Mouse (Mus musculus): Measurements from ENCODE around the gene Atf7ip2. TPM values are rescaled to one million over a fixed set of nuclear protein-coding genes. Genes with fewer than 3 reads are reported as not detected.
A peak's percentile ranks its signal among the peaks of the same experiment; 100 is the strongest.
"Not testable (repeated sequence)": the region's sequence is repeated elsewhere in the genome, so short reads cannot be mapped to it uniquely, and the experiment has no call there.

Gene Atf7ip2
- 0.66 and 1.2 TPM in 2 replicates for polyA plus RNA-seq (2014; fragmentation: Nextera tagmentation; extraction: Ambion mirVana)

DNA sequence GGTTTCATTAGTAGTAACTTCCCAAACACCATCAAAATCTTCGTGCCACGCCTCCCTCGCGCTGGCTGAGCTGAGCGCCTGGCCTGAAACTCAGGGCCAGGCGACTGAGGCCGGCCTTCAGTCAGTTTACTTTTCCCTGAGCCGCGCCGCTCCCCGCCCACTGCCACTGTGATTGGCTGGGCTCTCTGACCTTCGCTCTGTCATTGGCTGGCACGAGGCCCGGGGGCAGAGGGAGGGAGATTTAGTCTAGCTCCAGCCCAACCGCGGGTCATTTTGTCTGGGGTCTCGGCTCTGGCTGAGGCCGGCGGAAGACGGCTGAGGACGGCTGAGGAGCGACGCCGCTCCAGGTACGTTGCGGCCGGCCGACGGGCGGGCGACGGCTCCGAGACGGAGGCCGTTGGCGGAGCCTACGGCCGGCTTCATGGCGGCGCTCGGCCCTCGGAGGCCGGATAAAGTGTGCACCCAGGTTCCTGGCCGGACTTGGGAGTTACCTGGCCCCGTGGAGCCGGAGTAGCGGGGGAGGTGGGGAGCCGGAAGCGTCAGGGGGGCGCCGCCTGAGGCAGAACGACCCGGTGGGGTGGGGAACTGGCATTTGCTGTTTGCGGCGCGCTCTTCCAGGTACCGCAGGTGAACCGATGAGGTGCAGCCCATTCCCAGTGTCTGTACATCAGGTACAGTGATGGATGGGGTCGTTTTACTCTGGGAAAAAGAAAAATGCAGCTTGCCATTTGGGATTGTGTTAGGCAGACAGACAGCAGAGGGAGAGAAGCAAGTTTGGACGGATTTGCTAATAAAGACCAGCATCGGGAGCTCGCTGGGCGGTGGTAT lies at the start of gene Atf7ip2:
Atf7ip2 (plus strand) TSS at position 34 of the 828 bp plus-strand sequence.
- Histone ChIP-seq H3K4me1 (ENCODE audit: control insufficient read depth, insufficient read depth, low read length) (no peaks in the 10 kb centered on the region), H3K27ac (ENCODE audit: low read depth, low read length) (no peak within 1 kb of the TSS), H3K36me3 (ENCODE audit: control insufficient read depth, insufficient read depth, low read length) (no peaks in the 10 kb centered on the region), H3K9me3 (ENCODE audit: control insufficient read depth, low read length) (no peaks in the 10 kb centered on the region), H3K27me3 (ENCODE audit: control insufficient read depth, insufficient read depth, low read length) (no peaks in the 10 kb centered on the region), H3K4me3 (ENCODE audit: low read depth, low read length) (peak within 1 kb of the TSS; percentile 43), H3K9ac (ENCODE audit: low read length) (peak within 1 kb of the TSS; percentile 57), H3K4me2 (peak within 1 kb of the TSS; percentile 87)
- ATAC-seq (ENCODE audit: low FRiP score) (peak; percentile 100), DNase-seq (ENCODE audit: low spot score, missing footprints) (peak; percentile 97)
- under 1% methylated on average over 63 of the region's 63 CpGs for WGBS

GRCm38 (mm10) chr16:10143166-10143565 lies 49.3 kb upstream of the Atf7ip2 start:
- DNase-seq (ENCODE audit: low spot score, missing footprints) (no peak), ATAC-seq (ENCODE audit: low FRiP score) (no peak)

GRCm38 (mm10) chr16:10147401-10147800 lies 45.1 kb upstream of the Atf7ip2 start:
- H3K27me3 ChIP-seq (ENCODE audit: control insufficient read depth, insufficient read depth, low read length): no peaks in the 10 kb centered on the region

More at GRCm38 (mm10) chr16:10143166-10143565, 49.3 kb upstream of the Atf7ip2 start:
- Histone ChIP-seq H3K9me3 (ENCODE audit: control insufficient read depth, low read length) (no peaks in the 10 kb centered on the region), H3K27ac (ENCODE audit: low read depth, low read length) (no peak overlapping the region), H3K4me1 (ENCODE audit: control insufficient read depth, insufficient read depth, low read length) (no peaks in the 10 kb centered on the region), H3K27me3 (ENCODE audit: control insufficient read depth, insufficient read depth, low read length) (no peaks in the 10 kb centered on the region), H3K4me2 (no peak overlapping the region), H3K9ac (ENCODE audit: low read length) (no peak overlapping the region), H3K4me3 (ENCODE audit: low read depth, low read length) (no peak overlapping the region), H3K36me3 (ENCODE audit: control insufficient read depth, insufficient read depth, low read length) (no peaks in the 10 kb centered on the region)
- WGBS: 92% methylated on average over 2 of the region's 2 CpGs

DNA sequence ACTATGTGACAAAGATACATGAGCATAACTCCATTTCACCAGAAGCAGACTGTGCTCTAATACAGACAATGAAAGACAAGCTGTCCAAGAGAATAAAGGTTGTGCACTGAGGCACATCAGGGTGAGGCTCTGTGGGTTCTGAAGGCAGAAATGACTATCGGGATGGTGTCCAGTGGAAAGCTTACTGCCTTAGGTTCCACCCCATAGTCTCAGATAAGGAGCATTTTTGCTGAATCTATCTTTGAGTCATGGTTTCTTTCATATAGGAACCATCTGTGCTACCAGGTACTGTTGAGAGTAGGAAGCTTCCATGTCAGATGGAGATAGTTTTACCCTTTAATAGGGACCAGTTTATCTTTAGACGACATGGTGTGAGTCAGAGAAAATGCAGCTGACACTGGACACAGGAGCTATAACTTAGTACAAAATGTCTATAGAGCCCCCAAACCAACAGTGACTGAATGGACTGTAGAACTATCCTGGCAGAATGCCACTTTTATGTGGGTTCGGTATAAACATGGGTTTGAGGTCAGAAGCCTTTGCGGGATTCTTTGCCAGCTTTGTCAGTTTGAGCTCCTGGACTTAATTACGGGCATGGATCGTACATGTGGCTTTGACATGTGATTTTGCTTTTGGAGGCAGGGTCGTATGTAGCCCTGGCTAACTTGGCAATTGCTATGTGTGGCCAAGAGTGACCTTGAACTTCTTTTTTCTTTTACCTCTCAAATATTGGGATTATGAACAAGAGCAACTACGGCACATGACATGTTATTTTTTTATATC lies 23.2 kb upstream of the Atf7ip2 start:
- ATAC-seq (ENCODE audit: low FRiP score) (no peak), DNase-seq (ENCODE audit: low spot score, missing footprints) (no peak)
- Histone ChIP-seq H3K9me3 (ENCODE audit: control insufficient read depth, low read length) (no peaks in the 10 kb centered on the region), H3K4me1 (ENCODE audit: control insufficient read depth, insufficient read depth, low read length) (no peaks in the 10 kb centered on the region), H3K27me3 (ENCODE audit: control insufficient read depth, insufficient read depth, low read length) (no peaks in the 10 kb centered on the region), H3K4me3 (ENCODE audit: low read depth, low read length) (no peak overlapping the region), H3K36me3 (ENCODE audit: control insufficient read depth, insufficient read depth, low read length) (no peaks in the 10 kb centered on the region), H3K4me2 (no peak overlapping the region), H3K27ac (ENCODE audit: low read depth, low read length) (no peak overlapping the region), H3K9ac (ENCODE audit: low read length) (no peak overlapping the region)
- WGBS: 92% methylated on average over 8 of the region's 8 CpGs

More at GRCm38 (mm10) chr16:10147401-10147800, 45.1 kb upstream of the Atf7ip2 start:
- Histone ChIP-seq H3K4me1 (ENCODE audit: control insufficient read depth, insufficient read depth, low read length) (no peaks in the 10 kb centered on the region), H3K4me3 (ENCODE audit: low read depth, low read length) (no peak overlapping the region), H3K36me3 (ENCODE audit: control insufficient read depth, insufficient read depth, low read length) (no peaks in the 10 kb centered on the region), H3K27ac (ENCODE audit: low read depth, low read length) (no peak overlapping the region), H3K9me3 (ENCODE audit: control insufficient read depth, low read length) (no peaks in the 10 kb centered on the region), H3K9ac (ENCODE audit: low read length) (no peak overlapping the region), H3K4me2 (no peak overlapping the region)
- ATAC-seq (ENCODE audit: low FRiP score): no peak
- no peak for DNase-seq (ENCODE audit: low spot score, missing footprints)
- 95% methylated on average over 5 of the region's 5 CpGs for WGBS

DNA sequence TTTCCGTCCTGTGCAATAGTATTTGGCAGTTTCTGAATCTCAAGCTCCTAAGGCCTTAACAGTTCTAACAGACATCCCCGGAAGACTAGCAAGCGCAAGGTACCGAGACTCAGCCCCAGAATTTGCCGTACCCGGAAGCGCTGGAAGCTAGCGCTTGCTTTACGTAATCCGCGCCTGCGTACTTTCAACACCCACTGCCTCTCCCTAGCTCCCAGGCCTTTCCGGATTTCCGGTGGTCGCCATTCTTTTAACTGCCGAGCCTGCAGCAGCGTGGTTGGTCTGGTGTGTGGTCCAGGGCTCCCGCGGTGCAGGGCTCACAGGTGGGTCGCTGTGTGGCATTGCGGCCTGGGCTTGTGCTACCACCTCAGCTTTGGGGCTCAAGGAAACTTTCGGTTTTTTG lies 22.5 kb upstream of the Atf7ip2 start, which contains the start of gene Rpl39l:
Rpl39l (plus strand) TSS at position 222 of the 400 bp plus-strand sequence.
- H3K36me3 ChIP-seq (ENCODE audit: control insufficient read depth, insufficient read depth, low read length): no peaks in the 10 kb centered on the region
- no peak within 1 kb of the TSS for H3K27ac ChIP-seq (ENCODE audit: low read depth, low read length)
- no peaks in the 10 kb centered on the region for H3K4me1 ChIP-seq (ENCODE audit: control insufficient read depth, insufficient read depth, low read length)
- no peak for DNase-seq (ENCODE audit: low spot score, missing footprints)
- no peak within 1 kb of the TSS for H3K4me3 ChIP-seq (ENCODE audit: low read depth, low read length)
- no peaks in the 10 kb centered on the region for H3K9me3 ChIP-seq (ENCODE audit: control insufficient read depth, low read length)
- no peak for ATAC-seq (ENCODE audit: low FRiP score)
- no peak within 1 kb of the TSS for H3K4me2 ChIP-seq
- WGBS: 81% methylated on average over 22 of the region's 22 CpGs
- no peak within 1 kb of the TSS for H3K9ac ChIP-seq (ENCODE audit: low read length)
- H3K27me3 ChIP-seq (ENCODE audit: control insufficient read depth, insufficient read depth, low read length): no peaks in the 10 kb centered on the region

- H3K27ac ChIP-seq (ENCODE audit: low read depth, low read length): no peak overlapping the region
- H3K27me3 ChIP-seq (ENCODE audit: control insufficient read depth, insufficient read depth, low read length): no peaks in the 10 kb centered on the region
- no peaks in the 10 kb centered on the region for H3K36me3 ChIP-seq (ENCODE audit: control insufficient read depth, insufficient read depth, low read length)
- H3K4me1 ChIP-seq (ENCODE audit: control insufficient read depth, insufficient read depth, low read length): no peaks in the 10 kb centered on the region
- H3K4me2 ChIP-seq: no peak overlapping the region
- no peak overlapping the region for H3K4me3 ChIP-seq (ENCODE audit: low read depth, low read length)
- H3K9me3 ChIP-seq (ENCODE audit: control insufficient read depth, low read length): no peaks in the 10 kb centered on the region
- WGBS: 93% methylated on average over 4 of the region's 4 CpGs
- ATAC-seq (ENCODE audit: low FRiP score) (no peak), DNase-seq (ENCODE audit: low spot score, missing footprints) (no peak)
- no peak overlapping the region for H3K9ac ChIP-seq (ENCODE audit: low read length)
Measured at GRCm38 (mm10) chr16:10171276-10171675, 21.2 kb upstream of the Atf7ip2 start.

- Histone ChIP-seq H3K4me3 (ENCODE audit: low read depth, low read length) (no peak overlapping the region), H3K4me1 (ENCODE audit: control insufficient read depth, insufficient read depth, low read length) (no peaks in the 10 kb centered on the region), H3K9ac (ENCODE audit: low read length) (no peak overlapping the region), H3K9me3 (ENCODE audit: control insufficient read depth, low read length) (peaks cover 3% of the 10 kb centered on the region; the same call in 1 of the 2 replicates), H3K27ac (ENCODE audit: low read depth, low read length) (no peak overlapping the region), H3K36me3 (ENCODE audit: control insufficient read depth, insufficient read depth, low read length) (no peaks in the 10 kb centered on the region), H3K4me2 (no peak overlapping the region), H3K27me3 (ENCODE audit: control insufficient read depth, insufficient read depth, low read length) (no peaks in the 10 kb centered on the region)
- no peak for DNase-seq (ENCODE audit: low spot score, missing footprints)
- ATAC-seq (ENCODE audit: low FRiP score): no peak
- 88% methylated on average over 3 of the region's 3 CpGs for WGBS
Measured at GRCm38 (mm10) chr16:10172179-10172820, 20.2 kb upstream of the Atf7ip2 start.

GRCm38 (mm10) chr16:10187461-10187860 lies 5.1 kb upstream of the Atf7ip2 start:
- not testable (repeated sequence) for H3K36me3 ChIP-seq (ENCODE audit: control insufficient read depth, insufficient read depth, low read length); H3K4me1 ChIP-seq (ENCODE audit: control insufficient read depth, insufficient read depth, low read length); DNase-seq (ENCODE audit: low spot score, missing footprints); H3K4me2 ChIP-seq; H3K9ac ChIP-seq (ENCODE audit: low read length); H3K4me3 ChIP-seq (ENCODE audit: low read depth, low read length); H3K27me3 ChIP-seq (ENCODE audit: control insufficient read depth, insufficient read depth, low read length); ATAC-seq (ENCODE audit: low FRiP score); H3K27ac ChIP-seq (ENCODE audit: low read depth, low read length); H3K9me3 ChIP-seq (ENCODE audit: control insufficient read depth, low read length)
- 96% methylated on average over 10 of the region's 10 CpGs for WGBS
